Mouse (Mus musculus): ENCODE measurements around the gene Pold3. TPM values are rescaled to one million over a fixed set of nuclear protein-coding genes. Genes with fewer than 3 reads are reported as not detected.

The Pold3 gene
- polyA plus RNA-seq, 1 experiment from 2014 or later: 44.2 TPM

DNA sequence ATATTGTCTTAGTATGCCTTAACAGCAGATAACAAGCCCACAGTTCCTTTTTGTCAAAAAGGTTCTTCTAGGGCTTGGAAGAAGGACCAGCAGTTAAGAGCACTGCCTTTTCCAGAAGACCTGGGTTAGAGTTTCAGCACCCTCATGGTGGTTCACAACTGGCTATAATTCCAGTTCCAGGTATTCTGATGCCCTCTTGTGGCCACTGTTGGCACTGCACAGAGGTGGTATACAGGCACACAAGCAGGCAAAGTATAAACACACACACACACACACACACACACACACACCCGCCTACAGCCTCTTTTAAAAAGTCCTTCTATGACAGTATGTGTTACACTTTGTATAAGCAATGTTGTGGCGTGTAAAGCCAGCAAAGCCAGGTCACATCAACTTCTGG lies 2.8 kb upstream of the Pold3 start:
- Histone ChIP-seq H3K9me3 (ENCODE audit: control insufficient read depth, low read length) (no peaks in the 10 kb centered on the region), H3K27me3 (ENCODE audit: control insufficient read depth, insufficient read depth, low read length) (no peaks in the 10 kb centered on the region), H3K4me3 (ENCODE audit: low read depth, low read length) (no peak overlapping the region), H3K4me2 (ENCODE audit: low read depth, low read length) (no peak overlapping the region), H3K9ac (replicated peaks; ENCODE audit: low read depth, low read length) (no peak overlapping the region), H3K4me1 (ENCODE audit: control insufficient read depth, insufficient read depth, low read length) (peaks cover 15% of the 10 kb centered on the region; the same call in 1 of the 2 replicates), H3K27ac (ENCODE audit: low read depth, low read length) (no peak overlapping the region), H3K36me3 (ENCODE audit: control insufficient read depth, insufficient read depth, low read length) (0 out of 2 replicates have a peak, but pooled peaks cover 1% of the 10 kb centered on the region)
- 74% methylated on average over 2 of the region's 2 CpGs for WGBS
- no peak for ATAC-seq (ENCODE audit: low read depth)

DNA sequence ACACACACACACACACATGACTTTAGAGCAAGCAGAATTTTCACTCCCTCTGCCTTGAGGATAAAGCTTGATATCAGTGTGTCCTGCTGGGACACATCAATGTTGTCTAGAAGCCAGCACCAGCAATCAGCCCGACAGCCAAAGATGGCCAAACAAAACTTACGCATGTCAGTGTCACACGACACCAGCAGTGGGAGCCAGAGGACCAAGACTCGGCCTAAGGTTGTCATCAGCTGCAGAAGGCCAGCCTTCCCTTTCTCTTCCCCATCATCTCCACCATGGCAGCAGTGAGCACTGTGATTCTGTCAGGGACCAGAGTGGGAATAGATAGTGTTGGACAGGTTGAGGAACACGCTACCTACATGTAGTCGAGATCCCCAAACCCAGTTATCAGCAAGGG lies 2.1 kb upstream of the Pold3 start:
- no peak overlapping the region for H3K9ac ChIP-seq (replicated peaks; ENCODE audit: low read depth, low read length)
- no peak overlapping the region for H3K27ac ChIP-seq (ENCODE audit: low read depth, low read length)
- H3K4me3 ChIP-seq (ENCODE audit: low read depth, low read length): no peak overlapping the region
- 0 out of 2 replicates have a peak, but pooled peaks cover 5% of the 10 kb centered on the region for H3K36me3 ChIP-seq (ENCODE audit: control insufficient read depth, insufficient read depth, low read length)
- no peaks in the 10 kb centered on the region for H3K9me3 ChIP-seq (ENCODE audit: control insufficient read depth, low read length)
- H3K4me2 ChIP-seq (ENCODE audit: low read depth, low read length): no peak overlapping the region
- 61% methylated on average over 6 of the region's 6 CpGs for WGBS
- H3K27me3 ChIP-seq (ENCODE audit: control insufficient read depth, insufficient read depth, low read length): no peaks in the 10 kb centered on the region
- no peak for ATAC-seq (ENCODE audit: low read depth)
- peaks cover 15% of the 10 kb centered on the region; the same call in 1 of the 2 replicates for H3K4me1 ChIP-seq (ENCODE audit: control insufficient read depth, insufficient read depth, low read length)

DNA sequence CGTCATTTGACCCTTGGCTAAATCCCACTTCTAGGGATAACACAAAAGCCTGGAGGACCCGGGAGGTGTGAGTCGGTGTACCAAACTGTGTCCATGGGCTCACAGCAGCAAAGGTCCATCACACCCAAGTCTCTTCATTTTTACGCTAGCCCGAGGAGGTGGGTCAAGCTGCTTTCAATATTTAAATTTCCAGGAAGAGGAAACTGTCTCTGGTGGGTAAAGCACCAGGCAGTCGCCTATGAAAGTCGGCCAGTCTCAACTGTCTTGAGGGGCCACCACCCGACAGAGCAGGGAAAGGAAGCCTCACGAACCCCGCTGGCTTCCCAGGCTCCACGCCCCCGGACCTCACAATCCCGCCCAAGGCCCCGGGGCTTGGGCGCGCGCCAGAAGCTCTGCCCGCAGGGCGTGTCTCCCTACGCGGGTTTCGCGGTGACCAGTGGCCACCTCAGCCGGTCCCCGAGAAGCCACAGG lies 539 bp downstream of the Pold3 start:
- 0% methylated on average over 25 of the region's 25 CpGs for WGBS
- no peaks in the 10 kb centered on the region for H3K9me3 ChIP-seq (ENCODE audit: control insufficient read depth, low read length)

DNA sequence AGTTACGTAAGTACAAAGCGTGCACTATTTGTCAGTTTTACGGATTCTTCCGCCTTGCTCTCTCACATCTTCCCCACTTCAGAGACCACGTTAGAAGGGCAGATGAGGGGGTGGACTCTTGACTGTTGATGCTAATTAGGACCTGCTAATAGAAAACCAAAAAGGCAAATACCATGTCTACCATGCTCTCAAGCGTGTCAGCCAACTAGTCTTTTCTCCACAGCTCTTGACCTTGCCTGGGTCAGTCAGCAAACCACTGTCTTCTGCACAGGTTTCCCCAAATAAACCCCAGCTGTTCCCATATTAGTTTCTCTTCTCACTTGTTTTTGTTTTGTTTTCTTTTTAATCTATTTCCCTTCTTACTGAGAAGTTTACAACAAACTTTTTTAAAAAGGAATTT lies 7.1 kb downstream of the Pold3 start:
- no peak overlapping the region for H3K4me3 ChIP-seq (ENCODE audit: low read depth, low read length)
- 89% methylated on average over 6 of the region's 6 CpGs for WGBS
- no peak for ATAC-seq (ENCODE audit: low read depth)

More for the DNA sequence above, 539 bp downstream of the Pold3 start:
- peak overlapping the region; percentile 80 for H3K4me2 ChIP-seq (ENCODE audit: low read depth, low read length)
- peaks cover 15% of the 10 kb centered on the region; the same call in 1 of the 2 replicates for H3K4me1 ChIP-seq (ENCODE audit: control insufficient read depth, insufficient read depth, low read length)
- H3K4me3 ChIP-seq (ENCODE audit: low read depth, low read length): peak overlapping the region; percentile 93
- H3K9ac ChIP-seq (replicated peaks; ENCODE audit: low read depth, low read length): peak overlapping the region; percentile 81
- no peaks in the 10 kb centered on the region for H3K27me3 ChIP-seq (ENCODE audit: control insufficient read depth, insufficient read depth, low read length)
- peak; percentile 53 for ATAC-seq (ENCODE audit: low read depth)
- H3K36me3 ChIP-seq (ENCODE audit: control insufficient read depth, insufficient read depth, low read length): 0 out of 2 replicates have a peak, but pooled peaks cover 10% of the 10 kb centered on the region
- H3K27ac ChIP-seq (ENCODE audit: low read depth, low read length): peak overlapping the region; percentile 78

DNA sequence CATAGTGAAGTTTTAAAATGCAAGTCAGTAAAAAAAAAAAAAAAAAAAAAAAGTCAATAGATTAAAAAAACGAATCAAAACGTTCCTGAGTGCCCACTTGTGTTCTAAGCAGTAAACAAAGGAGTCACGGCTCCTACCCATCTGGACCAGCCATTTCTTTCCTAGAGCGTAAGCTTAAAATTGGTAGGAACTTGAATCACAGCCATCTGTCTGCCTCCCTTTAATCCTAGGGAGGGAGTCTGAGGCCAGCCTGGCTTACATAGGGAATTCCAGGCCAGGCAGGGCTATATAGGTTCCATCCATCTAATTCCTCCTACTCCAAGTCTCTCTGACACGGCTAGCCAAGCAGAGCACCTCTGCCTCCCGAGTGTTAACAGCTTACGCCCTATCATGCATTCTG lies 7.5 kb downstream of the Pold3 start:
- no peaks in the 10 kb centered on the region for H3K9me3 ChIP-seq (ENCODE audit: control insufficient read depth, low read length)
- no peak overlapping the region for H3K9ac ChIP-seq (replicated peaks; ENCODE audit: low read depth, low read length)
- no peak overlapping the region for H3K27ac ChIP-seq (ENCODE audit: low read depth, low read length)
- no peaks in the 10 kb centered on the region for H3K4me1 ChIP-seq (ENCODE audit: control insufficient read depth, insufficient read depth, low read length)
- 91% methylated on average over 7 of the region's 7 CpGs for WGBS
- H3K4me2 ChIP-seq (ENCODE audit: low read depth, low read length): no peak overlapping the region
- H3K4me3 ChIP-seq (ENCODE audit: low read depth, low read length): no peak overlapping the region
- no peaks in the 10 kb centered on the region for H3K27me3 ChIP-seq (ENCODE audit: control insufficient read depth, insufficient read depth, low read length)
- peaks cover 17% of the 10 kb centered on the region for H3K36me3 ChIP-seq (ENCODE audit: control insufficient read depth, insufficient read depth, low read length)
- ATAC-seq (ENCODE audit: low read depth): no peak

More for the DNA sequence above, 7.1 kb downstream of the Pold3 start:
- Histone ChIP-seq H3K9ac (replicated peaks; ENCODE audit: low read depth, low read length) (no peak overlapping the region), H3K9me3 (ENCODE audit: control insufficient read depth, low read length) (no peaks in the 10 kb centered on the region), H3K27ac (ENCODE audit: low read depth, low read length) (no peak overlapping the region), H3K4me2 (ENCODE audit: low read depth, low read length) (no peak overlapping the region), H3K36me3 (ENCODE audit: control insufficient read depth, insufficient read depth, low read length) (peaks cover 22% of the 10 kb centered on the region), H3K4me1 (ENCODE audit: control insufficient read depth, insufficient read depth, low read length) (no peaks in the 10 kb centered on the region), H3K27me3 (ENCODE audit: control insufficient read depth, insufficient read depth, low read length) (no peaks in the 10 kb centered on the region)

DNA sequence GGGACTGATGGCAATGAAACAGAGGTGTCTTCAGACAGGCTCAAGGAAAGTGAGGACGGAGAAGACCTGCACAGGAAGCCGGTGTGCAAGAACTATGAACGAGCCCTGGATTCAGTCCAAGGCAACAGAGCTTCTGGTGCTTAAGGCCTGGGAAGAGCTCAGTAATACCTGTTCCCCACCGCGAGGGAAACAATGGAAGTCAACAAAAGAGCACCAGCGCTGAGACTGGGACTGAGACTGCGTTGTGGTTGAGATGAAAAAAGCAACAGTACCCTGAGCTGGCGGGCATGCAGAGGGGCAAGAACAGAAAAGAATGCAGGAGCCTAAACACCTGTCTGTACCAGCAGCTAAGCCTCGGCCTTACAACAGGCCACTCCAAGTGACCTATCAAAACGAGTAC lies 9.9 kb downstream of the Pold3 start:
- H3K27ac ChIP-seq (ENCODE audit: low read depth, low read length): no peak overlapping the region
- WGBS: 84% methylated on average over 10 of the region's 10 CpGs
- H3K27me3 ChIP-seq (ENCODE audit: control insufficient read depth, insufficient read depth, low read length): no peaks in the 10 kb centered on the region
- no peak overlapping the region for H3K4me3 ChIP-seq (ENCODE audit: low read depth, low read length)
- H3K36me3 ChIP-seq (ENCODE audit: control insufficient read depth, insufficient read depth, low read length): peaks cover 17% of the 10 kb centered on the region
- no peak overlapping the region for H3K9ac ChIP-seq (replicated peaks; ENCODE audit: low read depth, low read length)
- no peak for ATAC-seq (ENCODE audit: low read depth)
- no peaks in the 10 kb centered on the region for H3K4me1 ChIP-seq (ENCODE audit: control insufficient read depth, insufficient read depth, low read length)
- no peak overlapping the region for H3K4me2 ChIP-seq (ENCODE audit: low read depth, low read length)
- H3K9me3 ChIP-seq (ENCODE audit: control insufficient read depth, low read length): no peaks in the 10 kb centered on the region

DNA sequence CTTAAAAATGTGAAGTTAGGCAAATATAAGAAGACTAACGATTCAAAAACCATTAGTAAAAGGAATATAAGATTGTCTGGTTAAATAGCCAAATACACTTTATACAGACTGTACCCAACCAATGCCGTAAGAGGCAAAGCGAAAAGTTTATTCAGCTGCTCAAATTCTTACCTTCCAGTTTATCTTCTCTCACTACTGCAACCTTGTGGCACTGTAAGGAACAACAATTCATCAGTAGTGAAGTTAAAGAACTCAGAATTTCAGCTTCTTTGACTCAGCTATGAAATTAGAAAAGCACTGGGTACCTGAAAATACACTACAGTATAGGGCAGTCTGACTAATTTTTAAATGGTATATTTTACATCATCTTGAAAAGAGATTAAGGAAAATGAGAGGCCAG lies 13.0 kb downstream of the Pold3 start:
- H3K4me3 ChIP-seq (ENCODE audit: low read depth, low read length): no peak overlapping the region
- H3K9ac ChIP-seq (replicated peaks; ENCODE audit: low read depth, low read length): no peak overlapping the region
- H3K4me2 ChIP-seq (ENCODE audit: low read depth, low read length): no peak overlapping the region
- H3K4me1 ChIP-seq (ENCODE audit: control insufficient read depth, insufficient read depth, low read length): no peaks in the 10 kb centered on the region
- H3K27me3 ChIP-seq (ENCODE audit: control insufficient read depth, insufficient read depth, low read length): no peaks in the 10 kb centered on the region
- no peak overlapping the region for H3K27ac ChIP-seq (ENCODE audit: low read depth, low read length)
- 80% methylated on average over 3 of the region's 3 CpGs for WGBS
- no peaks in the 10 kb centered on the region for H3K9me3 ChIP-seq (ENCODE audit: control insufficient read depth, low read length)
- no peak for ATAC-seq (ENCODE audit: low read depth)
- peaks cover 21% of the 10 kb centered on the region for H3K36me3 ChIP-seq (ENCODE audit: control insufficient read depth, insufficient read depth, low read length)

DNA sequence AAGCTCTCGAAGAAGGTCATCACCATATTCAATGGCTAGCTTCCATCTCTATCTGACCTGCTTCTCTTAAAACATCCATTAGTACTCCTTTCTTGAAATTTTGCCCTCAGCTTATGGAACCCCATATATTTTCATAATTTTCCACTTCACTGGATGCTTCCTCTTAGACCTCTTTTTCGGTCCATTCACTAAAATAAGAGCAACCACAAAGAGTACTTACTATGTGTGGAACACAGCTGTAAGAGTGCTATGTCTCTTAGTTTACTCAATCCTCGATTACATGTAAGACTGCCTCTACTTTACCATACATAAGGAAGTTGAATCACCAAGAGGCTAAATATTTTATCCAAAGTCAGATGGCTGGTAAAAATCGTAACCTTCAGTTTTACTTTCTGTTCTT lies 16.7 kb downstream of the Pold3 start:
- H3K27me3 ChIP-seq (ENCODE audit: control insufficient read depth, insufficient read depth, low read length): no peaks in the 10 kb centered on the region
- H3K4me1 ChIP-seq (ENCODE audit: control insufficient read depth, insufficient read depth, low read length): no peaks in the 10 kb centered on the region
- no peak overlapping the region for H3K27ac ChIP-seq (ENCODE audit: low read depth, low read length)
- no peak overlapping the region for H3K9ac ChIP-seq (replicated peaks; ENCODE audit: low read depth, low read length)
- H3K4me2 ChIP-seq (ENCODE audit: low read depth, low read length): no peak overlapping the region
- 96% methylated on average over 4 of the region's 4 CpGs for WGBS
- H3K36me3 ChIP-seq (ENCODE audit: control insufficient read depth, insufficient read depth, low read length): peaks cover 15% of the 10 kb centered on the region
- H3K9me3 ChIP-seq (ENCODE audit: control insufficient read depth, low read length): no peaks in the 10 kb centered on the region
- H3K4me3 ChIP-seq (ENCODE audit: low read depth, low read length): no peak overlapping the region
- ATAC-seq (ENCODE audit: low read depth): no peak

DNA sequence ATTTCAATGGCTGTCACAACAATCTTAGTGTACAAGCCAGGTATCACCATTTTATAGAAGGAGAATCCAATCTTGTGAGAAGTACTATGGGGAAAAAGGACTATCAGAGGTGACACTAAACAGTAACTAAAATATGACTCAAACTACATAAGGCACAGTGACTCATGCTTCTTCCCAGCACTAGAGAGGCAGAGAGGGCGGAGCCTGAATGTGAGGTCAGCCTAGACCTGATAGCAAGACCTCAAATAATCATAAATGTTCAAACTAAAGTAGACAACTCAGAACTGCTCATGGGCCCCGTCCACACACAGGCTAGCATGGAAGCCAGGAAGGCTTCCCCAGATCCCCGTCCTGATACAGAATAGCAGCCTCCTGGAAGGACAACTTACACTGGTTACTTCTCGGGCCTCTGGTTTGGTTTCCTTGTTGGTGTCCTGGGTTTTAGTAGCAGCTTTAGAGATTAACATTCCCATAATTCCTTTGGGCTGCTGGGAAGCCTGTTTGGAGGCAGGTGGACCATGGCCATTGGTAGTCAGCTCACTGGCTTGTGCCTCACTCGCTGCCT lies 21.3 kb downstream of the Pold3 start:
- no peaks in the 10 kb centered on the region for H3K27me3 ChIP-seq (ENCODE audit: control insufficient read depth, insufficient read depth, low read length)
- no peak overlapping the region for H3K27ac ChIP-seq (ENCODE audit: low read depth, low read length)
- H3K9ac ChIP-seq (replicated peaks; ENCODE audit: low read depth, low read length): no peak overlapping the region
- peaks cover 25% of the 10 kb centered on the region for H3K36me3 ChIP-seq (ENCODE audit: control insufficient read depth, insufficient read depth, low read length)
- no peak overlapping the region for H3K4me3 ChIP-seq (ENCODE audit: low read depth, low read length)
- no peak overlapping the region for H3K4me2 ChIP-seq (ENCODE audit: low read depth, low read length)
- no peaks in the 10 kb centered on the region for H3K9me3 ChIP-seq (ENCODE audit: control insufficient read depth, low read length)
- no peaks in the 10 kb centered on the region for H3K4me1 ChIP-seq (ENCODE audit: control insufficient read depth, insufficient read depth, low read length)
- no peak for ATAC-seq (ENCODE audit: low read depth)
- 93% methylated on average over 5 of the region's 5 CpGs for WGBS

Measured in neural tube, embryonic 14.5 days (tissue).